Mouse (Mus musculus) skeletal muscle tissue, adult 2 months (tissue): ENCODE data around the gene Rps3.

Experiments
- DNase-seq: peaks from one replicate; pipeline ENCODE4 v3.0.0-alpha.2; 2012; ENCODE audit warnings: low read depth, low spot score

The Rps3 gene

GRCm38 (mm10) chr7:99441534-99442072 lies 41.9 kb downstream of the Rps3 start:
- DNase-seq: peak; percentile 47

DNA sequence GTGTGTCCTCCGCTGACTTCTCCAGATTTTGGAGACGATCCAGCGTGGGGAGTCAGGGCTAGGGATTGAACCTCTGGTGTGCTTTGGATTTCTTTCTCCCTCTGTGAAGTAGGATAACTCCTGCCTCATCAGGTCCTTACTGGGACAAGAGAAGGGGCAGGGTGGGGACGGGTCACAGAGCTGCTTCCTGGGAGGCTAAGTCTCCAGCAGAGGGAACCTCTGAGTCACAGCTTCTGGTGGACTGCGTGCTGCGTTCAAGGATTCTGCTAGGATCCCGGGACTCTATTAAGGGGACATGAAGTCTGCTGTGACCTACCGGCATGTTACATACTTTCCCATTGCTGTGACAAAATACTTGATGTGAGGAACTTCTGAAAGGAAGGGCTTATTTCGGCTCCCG lies 44.7 kb downstream of the Rps3 start:
- no peak for DNase-seq

DNA sequence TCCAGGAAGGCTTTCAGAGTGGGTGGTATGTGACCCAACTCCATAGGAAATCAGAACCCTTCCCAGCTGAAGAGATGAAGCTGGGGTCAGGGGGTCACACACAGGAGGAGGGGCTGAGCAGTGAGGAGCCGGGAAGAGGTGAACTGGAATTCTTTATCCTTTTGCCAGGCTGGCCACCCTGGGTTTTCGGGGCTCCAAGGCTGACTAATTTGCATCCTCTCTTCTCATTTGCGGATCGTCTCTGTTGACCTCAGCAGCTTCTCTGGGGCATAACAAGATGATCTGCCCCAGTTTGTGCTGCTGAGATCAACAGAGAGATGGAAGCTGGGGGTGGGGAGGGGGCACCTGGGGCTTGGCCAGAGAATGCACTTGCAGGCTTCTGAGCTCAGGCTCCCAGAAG lies 47.0 kb downstream of the Rps3 start:
- DNase-seq: no peak

- DNase-seq: no peak
Measured at GRCm38 (mm10) chr7:99434672-99435250, 48.8 kb downstream of the Rps3 start.

- DNase-seq: no peak
Measured at GRCm38 (mm10) chr7:99432863-99433262, 50.7 kb downstream of the Rps3 start.

DNA sequence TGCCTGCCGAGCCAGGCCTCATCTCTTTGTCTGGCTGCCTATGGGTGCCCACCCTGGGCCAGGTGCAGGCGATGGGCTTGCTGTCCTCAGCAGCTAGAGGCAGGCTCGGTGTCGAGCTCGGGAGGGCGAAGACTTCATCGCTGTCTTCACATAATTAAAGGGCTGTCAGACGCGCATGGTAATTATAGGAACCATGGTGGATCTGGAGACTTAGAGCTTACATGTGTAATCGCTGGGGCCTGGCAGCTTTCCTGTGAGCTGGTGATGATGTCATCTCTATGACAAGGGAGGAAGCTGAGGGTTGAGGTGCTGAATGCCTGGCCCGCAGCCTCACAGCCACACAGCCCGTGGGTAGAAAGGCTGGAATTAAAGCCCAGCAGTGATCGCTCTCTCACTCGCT lies 51.3 kb downstream of the Rps3 start:
- no peak for DNase-seq

- no peak for DNase-seq
Measured at GRCm38 (mm10) chr7:99430246-99430645, 53.3 kb downstream of the Rps3 start.

- DNase-seq: no peak
Measured at GRCm38 (mm10) chr7:99429786-99430185, 53.8 kb downstream of the Rps3 start.

DNA sequence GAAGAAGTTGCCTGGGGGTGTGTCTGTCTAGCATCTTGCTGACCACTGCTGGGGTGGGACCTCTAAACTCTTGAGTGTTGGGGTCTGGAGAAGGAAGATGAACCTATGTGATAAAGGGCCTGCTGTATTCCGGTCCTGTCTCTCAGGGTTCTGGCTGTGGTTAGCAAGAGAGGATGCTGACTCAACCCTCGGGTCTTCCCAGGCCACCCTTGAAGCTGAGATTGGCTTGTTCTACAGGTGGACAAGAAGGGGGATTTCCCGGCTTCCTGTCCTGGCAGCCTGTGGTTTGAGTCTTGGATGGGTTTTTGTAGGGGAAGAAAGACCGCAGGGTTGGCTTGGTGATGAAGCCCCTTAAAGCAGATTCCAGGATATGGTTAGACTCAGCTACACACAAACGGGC lies 54.7 kb downstream of the Rps3 start:
- no peak for DNase-seq

GRCm38 (mm10) chr7:99427987-99428386 lies 55.6 kb downstream of the Rps3 start:
- no peak for DNase-seq
